Mouse (Mus musculus) E14TG2a.4 (cell line): ENCODE measurements around the gene Klk1b4.

Experiments used
- CTCF ChIP-seq: conservative IDR thresholded peaks from 2 replicates; pipeline ENCODE4 v1.5.1; 2014; ENCODE audit warnings: low read length
- NANOG ChIP-seq: IDR thresholded peaks from 2 replicates; pipeline ENCODE4 v1.6.1; 2014; ENCODE audit warnings: borderline replicate concordance, low read length, mixed read lengths

DNA sequence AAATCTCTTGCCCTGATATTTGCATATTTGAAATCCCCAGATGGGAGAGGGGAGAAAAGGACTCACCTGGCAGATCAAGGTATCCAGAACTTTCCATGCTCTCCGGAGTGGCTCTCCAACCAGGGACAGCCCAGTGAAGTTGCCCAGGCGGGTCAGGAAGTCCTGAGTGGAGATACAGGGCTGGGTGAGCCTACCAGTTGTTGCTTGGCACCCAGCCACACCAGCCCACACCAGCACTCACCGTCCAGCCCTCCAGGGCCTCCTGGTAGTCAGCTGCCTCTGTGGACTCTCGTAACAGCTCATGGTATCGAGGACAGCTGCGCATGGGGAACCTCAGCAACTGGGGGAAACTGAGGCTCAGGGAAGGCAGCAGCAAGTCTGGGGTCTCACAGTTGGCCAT lies 47.7 kb downstream of the Klk1b4 start:
- TF ChIP-seq CTCF: no peak
- no peak for TF ChIP-seq NANOG
